Mouse (Mus musculus) testis, adult 2 months (tissue): ENCODE measurements at regions not wholly inside any gene's neighbourhood (a gene's known extent, or its start where the extent isn't known, plus 50 kb on each side); places are given as distances from the start of the nearest gene placed in this dataset.

Source experiments
- CTCF ChIP-seq: fragments of 200-500 bp; IDR thresholded peaks from 2 replicates; pipeline ENCODE4 v1.5.1; 2012; ENCODE audit warnings: low read depth, mild to moderate bottlenecking, inconsistent platforms, low read length, moderate library complexity; ENCODE audit not compliant: control insufficient read depth, insufficient read depth, insufficient replicate concordance
- POLR2A ChIP-seq: fragments of 200-500 bp; IDR thresholded peaks from 2 replicates; pipeline ENCODE4 v1.6.1; 2012; ENCODE audit warnings: low read depth, mild to moderate bottlenecking, inconsistent platforms, low read length, moderate library complexity; ENCODE audit not compliant: control insufficient read depth

DNA sequence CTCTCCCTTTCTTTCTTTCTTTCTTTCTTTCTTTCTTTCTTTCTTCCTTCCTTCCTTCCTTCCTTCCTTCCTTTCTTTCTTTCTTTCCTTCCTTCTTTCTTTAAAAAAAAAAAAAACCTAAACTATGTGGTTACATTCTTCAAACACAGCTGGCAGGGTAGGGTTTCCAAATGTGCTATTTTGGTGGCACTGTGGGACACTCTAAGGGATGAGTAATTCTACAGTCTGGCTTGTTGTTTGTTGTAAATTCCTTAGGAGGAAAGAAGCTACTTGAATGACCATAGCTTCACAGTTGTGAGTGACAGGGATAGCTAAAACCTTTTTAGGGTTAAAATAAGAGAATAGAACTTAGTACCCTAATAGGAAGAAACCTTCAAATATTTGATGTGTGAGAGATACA is 342.4 kb downstream of the Osr1 start:
- TF ChIP-seq POLR2A (no peak), CTCF (no peak)
